Mouse (Mus musculus): ENCODE results near the gene Spi1. TPM values are rescaled to one million over a fixed set of nuclear protein-coding genes. Genes with fewer than 3 reads are reported as not detected.

Gene Spi1
- total and polyA plus RNA-seq, 2 experiments = 3.7 to 16.5 TPM

GRCm38 (mm10) chr2:91084179-91084820 lies 2.1 kb downstream of the Spi1 start:
- TF ChIP-seq CTCF (IDR thresholded peaks at IDR 0.05; ENCODE audit: low read depth, low read length) (no peak), POLR2A (IDR thresholded peaks at IDR 0.05; ENCODE audit: extremely low read depth, insufficient read depth, low read length) (no peak)

DNA sequence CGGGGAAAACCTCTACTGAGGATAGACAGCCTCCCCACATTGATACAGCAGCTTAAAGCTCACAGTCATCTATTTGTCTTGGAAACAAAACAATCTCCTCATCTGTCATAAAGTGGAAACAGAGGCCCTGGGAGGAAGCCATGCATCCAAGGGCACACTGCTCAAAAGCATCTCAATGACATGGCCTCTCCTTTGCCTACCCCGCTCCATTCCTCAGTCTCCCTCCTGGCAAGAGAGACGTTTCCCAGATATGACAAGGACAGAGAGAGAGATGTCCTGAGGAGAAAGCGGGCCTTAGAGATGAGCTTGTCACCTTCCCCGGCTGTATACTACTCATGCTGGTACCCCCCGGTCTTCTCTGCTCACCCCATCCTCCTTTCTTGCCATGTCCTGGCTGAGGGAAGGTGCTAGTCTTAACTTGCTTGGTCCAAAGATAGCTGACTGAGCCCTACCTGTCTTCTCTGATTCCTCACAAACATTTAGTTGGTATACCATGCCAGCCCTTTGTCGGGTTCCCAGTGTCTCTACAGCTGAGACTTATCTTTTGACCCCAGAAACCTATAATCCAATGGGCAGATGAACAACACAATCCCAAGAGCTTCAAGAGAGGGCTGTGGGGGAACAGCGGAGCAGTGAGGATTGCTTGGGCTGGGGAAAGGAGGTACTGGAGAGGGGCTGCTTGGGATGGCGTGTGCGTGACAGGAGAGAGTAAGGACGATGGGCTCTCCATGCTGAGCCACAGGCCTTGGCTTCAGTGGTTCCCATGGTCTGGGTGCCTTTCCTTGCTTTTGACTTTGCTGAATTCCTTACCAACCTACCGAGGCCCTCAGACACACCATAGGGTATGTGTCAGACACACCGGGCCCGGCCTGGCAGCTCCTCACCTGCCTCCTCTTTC lies 3.6 kb downstream of the Spi1 start:
- no peaks in the 10 kb centered on the region for H3K36me3 ChIP-seq (ENCODE audit: control insufficient read depth, insufficient read depth, low read length)
- H3K27ac ChIP-seq (replicated peaks; ENCODE audit: insufficient read depth, low read depth, low read length) = peak overlapping the region; percentile 62
- 90% methylated on average over 14 of the region's 14 CpGs for WGBS
- H3K4me1 ChIP-seq (ENCODE audit: control insufficient read depth, insufficient read depth, low read length) = no peaks in the 10 kb centered on the region
- no peaks in the 10 kb centered on the region for H3K27me3 ChIP-seq (ENCODE audit: control insufficient read depth, insufficient read depth, low read length)
- peak overlapping the region; percentile 48; the same call in 1 of the 2 replicates for H3K9ac ChIP-seq (ENCODE audit: low read depth, low read length)
- no peak for DNase-seq (ENCODE audit: extremely low read depth, low read depth, low spot score)
- TF ChIP-seq POLR2A (IDR thresholded peaks at IDR 0.05; ENCODE audit: extremely low read depth, insufficient read depth, low read length) = no peak
- TF ChIP-seq CTCF (IDR thresholded peaks at IDR 0.05; ENCODE audit: low read depth, low read length) = no peak
- H3K79me2 ChIP-seq (ENCODE audit: control insufficient read depth, insufficient read depth, low read length) = no peaks in the 10 kb centered on the region
- no peak overlapping the region for H3K4me3 ChIP-seq (ENCODE audit: insufficient read depth, low read depth, low read length)

More at GRCm38 (mm10) chr2:91084179-91084820, 2.1 kb downstream of the Spi1 start:
- no peaks in the 10 kb centered on the region for H3K79me2 ChIP-seq (ENCODE audit: control insufficient read depth, insufficient read depth, low read length)
- no peak overlapping the region; the same call in 1 of the 2 replicates for H3K9ac ChIP-seq (ENCODE audit: low read depth, low read length)
- H3K4me3 ChIP-seq (ENCODE audit: insufficient read depth, low read depth, low read length) = no peak overlapping the region
- no peaks in the 10 kb centered on the region for H3K27me3 ChIP-seq (ENCODE audit: control insufficient read depth, insufficient read depth, low read length)
- H3K36me3 ChIP-seq (ENCODE audit: control insufficient read depth, insufficient read depth, low read length) = no peaks in the 10 kb centered on the region
- no peaks in the 10 kb centered on the region for H3K4me1 ChIP-seq (ENCODE audit: control insufficient read depth, insufficient read depth, low read length)
- H3K27ac ChIP-seq (replicated peaks; ENCODE audit: insufficient read depth, low read depth, low read length) = peak overlapping the region; percentile 84
- no peak for DNase-seq (ENCODE audit: extremely low read depth, low read depth, low spot score)
- 91% methylated on average over 15 of the region's 15 CpGs for WGBS

GRCm38 (mm10) chr2:91086392-91087237 lies 4.4 kb downstream of the Spi1 start:
- no peaks in the 10 kb centered on the region for H3K27me3 ChIP-seq (ENCODE audit: control insufficient read depth, insufficient read depth, low read length)
- H3K9ac ChIP-seq (ENCODE audit: low read depth, low read length) = peak overlapping the region; percentile 48
- H3K27ac ChIP-seq (replicated peaks; ENCODE audit: insufficient read depth, low read depth, low read length) = peak overlapping the region; percentile 62
- TF ChIP-seq POLR2A (IDR thresholded peaks at IDR 0.05; ENCODE audit: extremely low read depth, insufficient read depth, low read length) (no peak), CTCF (IDR thresholded peaks at IDR 0.05; ENCODE audit: low read depth, low read length) (no peak)
- no peaks in the 10 kb centered on the region for H3K4me1 ChIP-seq (ENCODE audit: control insufficient read depth, insufficient read depth, low read length)
- H3K79me2 ChIP-seq (ENCODE audit: control insufficient read depth, insufficient read depth, low read length) = no peaks in the 10 kb centered on the region
- H3K4me3 ChIP-seq (ENCODE audit: insufficient read depth, low read depth, low read length) = no peak overlapping the region
- DNase-seq (ENCODE audit: extremely low read depth, low read depth, low spot score) = no peak
- no peaks in the 10 kb centered on the region for H3K36me3 ChIP-seq (ENCODE audit: control insufficient read depth, insufficient read depth, low read length)
- WGBS = 80% methylated on average over 9 of the region's 9 CpGs

DNA sequence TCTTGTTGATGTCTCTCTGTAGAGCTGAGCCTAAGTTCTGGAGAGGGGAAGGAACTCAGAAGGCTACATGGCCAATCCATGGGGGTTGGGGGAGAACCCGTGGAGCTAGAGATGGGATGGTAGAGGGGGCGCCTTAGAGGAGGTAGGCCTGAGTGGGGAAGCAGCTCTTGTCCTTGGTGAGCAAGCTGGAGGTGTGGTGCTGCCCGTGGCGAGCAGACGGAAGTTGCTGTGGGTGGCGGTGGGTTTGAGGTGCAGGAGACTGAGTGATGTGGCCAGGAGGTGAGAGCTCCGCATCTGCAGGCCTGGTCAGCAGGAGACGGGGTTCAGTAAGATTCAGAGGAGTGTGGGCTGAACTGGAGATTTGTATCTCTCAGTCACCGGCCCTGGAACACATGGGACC lies 5.3 kb downstream of the Spi1 start:
- Histone ChIP-seq H3K27ac (replicated peaks; ENCODE audit: insufficient read depth, low read depth, low read length) (peak overlapping the region; percentile 7; the same call in 1 of the 2 replicates), H3K27me3 (ENCODE audit: control insufficient read depth, insufficient read depth, low read length) (no peaks in the 10 kb centered on the region), H3K4me1 (ENCODE audit: control insufficient read depth, insufficient read depth, low read length) (no peaks in the 10 kb centered on the region), H3K4me3 (ENCODE audit: insufficient read depth, low read depth, low read length) (no peak overlapping the region), H3K9ac (ENCODE audit: low read depth, low read length) (no peak overlapping the region), H3K36me3 (ENCODE audit: control insufficient read depth, insufficient read depth, low read length) (no peaks in the 10 kb centered on the region), H3K79me2 (ENCODE audit: control insufficient read depth, insufficient read depth, low read length) (no peaks in the 10 kb centered on the region)
- TF ChIP-seq POLR2A (IDR thresholded peaks at IDR 0.05; ENCODE audit: extremely low read depth, insufficient read depth, low read length) (no peak), CTCF (IDR thresholded peaks at IDR 0.05; ENCODE audit: low read depth, low read length) (no peak)
- no peak for DNase-seq (ENCODE audit: extremely low read depth, low read depth, low spot score)
- 81% methylated on average over 9 of the region's 9 CpGs for WGBS

DNA sequence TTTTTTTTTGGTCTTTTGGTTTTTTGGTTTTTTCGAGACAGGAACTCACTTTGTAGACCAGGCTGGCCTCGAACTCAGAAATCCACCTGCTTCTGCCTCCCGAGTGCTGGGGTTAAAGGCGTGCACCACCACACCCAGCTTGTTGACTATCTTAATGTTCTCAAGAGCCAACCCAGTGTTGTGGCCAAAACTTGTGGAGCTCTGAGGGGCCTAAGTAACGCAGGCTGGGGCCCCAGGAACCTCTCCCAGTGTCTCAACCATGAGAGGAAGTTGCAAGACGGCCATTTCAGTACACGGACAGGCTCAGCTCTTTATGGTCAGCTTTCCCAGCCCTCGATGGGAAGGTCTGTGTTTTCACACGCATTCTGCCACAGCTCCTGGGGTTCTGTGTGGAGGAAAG lies 6.8 kb downstream of the Spi1 start:
- 82% methylated on average over 9 of the region's 9 CpGs for WGBS
- TF ChIP-seq POLR2A (IDR thresholded peaks at IDR 0.05; ENCODE audit: extremely low read depth, insufficient read depth, low read length) (no peak), CTCF (IDR thresholded peaks at IDR 0.05; ENCODE audit: low read depth, low read length) (no peak)
- H3K36me3 ChIP-seq (ENCODE audit: control insufficient read depth, insufficient read depth, low read length) = no peaks in the 10 kb centered on the region
- no peaks in the 10 kb centered on the region for H3K79me2 ChIP-seq (ENCODE audit: control insufficient read depth, insufficient read depth, low read length)
- no peaks in the 10 kb centered on the region for H3K4me1 ChIP-seq (ENCODE audit: control insufficient read depth, insufficient read depth, low read length)
- H3K4me3 ChIP-seq (ENCODE audit: insufficient read depth, low read depth, low read length) = no peak overlapping the region
- peak; percentile 30 for DNase-seq (ENCODE audit: extremely low read depth, low read depth, low spot score)
- H3K27ac ChIP-seq (replicated peaks; ENCODE audit: insufficient read depth, low read depth, low read length) = peak overlapping the region; percentile 72
- H3K9ac ChIP-seq (ENCODE audit: low read depth, low read length) = peak overlapping the region; percentile 41; the same call in 1 of the 2 replicates
- H3K27me3 ChIP-seq (ENCODE audit: control insufficient read depth, insufficient read depth, low read length) = no peaks in the 10 kb centered on the region

Measured in liver, adult 2 months (tissue).